Mouse (Mus musculus) heart, postnatal 0 days (tissue): ENCODE measurements around the gene Gfod2.

Experiments used
- CTCF ChIP-seq: IDR thresholded peaks from 2 replicates; pipeline ENCODE4 v1.5.1; 2016; ENCODE audit warnings: antibody characterized with exemption, control low read depth, low read depth
- EP300 ChIP-seq: IDR thresholded peaks from 2 replicates; pipeline ENCODE4 v1.6.1; 2016; ENCODE audit warnings: antibody characterized with exemption, low read depth

DNA sequence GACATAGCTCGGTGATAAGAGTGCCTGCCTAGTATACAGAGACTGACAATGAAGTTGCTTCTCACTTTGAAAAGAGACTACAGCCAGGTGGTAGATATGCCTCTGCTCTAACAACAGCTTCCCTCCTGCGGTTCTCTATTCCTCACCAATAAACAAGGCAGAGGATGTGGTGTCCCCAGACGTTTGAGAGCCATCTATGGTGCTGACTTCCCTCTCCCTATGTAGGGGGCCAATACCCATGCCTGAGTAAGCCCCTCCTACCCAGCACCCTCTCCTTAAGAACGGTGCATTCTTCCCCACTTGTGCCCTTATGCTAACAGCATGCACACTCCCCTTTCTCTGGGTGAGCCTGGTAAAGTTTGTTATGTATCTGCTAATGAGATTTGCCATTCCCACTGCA is 30.5 kb upstream of the Gfod2 start:
- TF ChIP-seq CTCF (no peak), EP300 (no peak)
